Comparison of ENCODE assay signal across 10 mouse cellular contexts in genomic region chr1:120135934-120136786, GRCm38 (mm10). TPM values are rescaled to one million over a fixed set of nuclear protein-coding genes. Genes with fewer than 3 reads are reported as not detected.
DNase-seq lines count a peak whose midpoint lies in the region; TF ChIP-seq lines count a peak whose summit lies in the region.
"Had no signal": no experiment of that assay in that cellular context is flagged by ENCODE, and none has a peak within 500 bp of the region (broad histone marks: within the 10 kb centered on the region; RNA-seq: fewer than 3 reads in every experiment).

No protein-coding gene starts in this region.

- H3K4me3 ChIP-seq in left cerebral cortex, adult 2 months, result no peak overlapping the region
- H3K4me3 ChIP-seq in forebrain, embryonic 10.5 days, result no peak overlapping the region
- H3K4me3 ChIP-seq: liver, embryonic 15.5 days; neural tube, embryonic 15.5 days had no signal

- peaks cover 9% of the 10 kb centered on the region; the same call in 1 of the 2 replicates for H3K9me3 ChIP-seq in forebrain, embryonic 10.5 days
- H3K9me3 ChIP-seq: liver, embryonic 15.5 days; neural tube, embryonic 15.5 days had no signal

- intact Hi-C loops in left cerebral cortex, adult 2 months (cut with DNase I), result loop anchor here (2.0 kb wide), 1 partner anchor 15 kb away; the partner anchor contains the start of genes 3110009E18Rik and Dbi

- whole genome bisulfite sequencing in forebrain, embryonic 10.5 days, result 91% methylated on average over 7 of the region's 7 CpGs

- H3K36me3 ChIP-seq in forebrain, embryonic 10.5 days (replicated peaks), result no peaks in the 10 kb centered on the region
- H3K36me3 ChIP-seq: liver, embryonic 15.5 days; neural tube, embryonic 15.5 days had no signal

- TF ChIP-seq CTCF in left cerebral cortex, adult 2 months (IDR thresholded peaks at IDR 0.05), result no peak

- peaks cover 27% of the 10 kb centered on the region for H3K27me3 ChIP-seq in forebrain, embryonic 10.5 days (ENCODE audit: poor library complexity, severe bottlenecking)
- H3K27me3 ChIP-seq: liver, embryonic 15.5 days; neural tube, embryonic 15.5 days had no signal

- H3K27ac ChIP-seq in left cerebral cortex, adult 2 months, result peak overlapping the region; percentile 50; the same call in 1 of the 2 replicates
- H3K27ac ChIP-seq in forebrain, embryonic 10.5 days, result no peak overlapping the region
- H3K27ac ChIP-seq: liver, embryonic 15.5 days; neural tube, embryonic 15.5 days had no signal

- peaks cover 13% of the 10 kb centered on the region for H3K4me1 ChIP-seq in forebrain, embryonic 10.5 days
- H3K4me1 ChIP-seq: liver, embryonic 15.5 days; neural tube, embryonic 15.5 days had no signal

- DNase-seq in cerebellum, postnatal 25 days, result peak; percentile 26 to 60
- DNase-seq in cerebellum, adult 11-12 months, result no peak
- peak; percentile 46 to 64 for DNase-seq in urinary bladder, adult 18-20 months (ENCODE audit: low spot score in 2 of 2)
- no peak for DNase-seq in urinary bladder, postnatal 10 days (ENCODE audit: low spot score)
- DNase-seq in left cerebral cortex, adult 2 months (ENCODE audit: extremely low spot score in 1 of 2, low spot score in 2 of 2), result peak; percentile 39 to 58
- DNase-seq in urinary bladder, postnatal 36 days (ENCODE audit: low spot score in 2 of 2), result peak; percentile 62 to 71
- DNase-seq in forebrain, embryonic 10.5 days (ENCODE audit: extremely low spot score, low spot score), result no peak
- no peak for DNase-seq in testis, postnatal 10 days (ENCODE audit: low spot score)

RNA-seq across cellular contexts. Expression of gene 3110009E18Rik, which starts 15.2 kb away (rescaled TPM):
- total RNA-seq in left cerebral cortex, adult 2 months (2021), result 1 to 10 TPM; 6.3 to 6.8 TPM
- polyA plus RNA-seq in forebrain, embryonic 10.5 days (2016; fragmentation: Nextera tagmentation; extraction: Ambion mirVana), result 21.6 and 22.7 TPM in 2 replicates

RNA-seq across cellular contexts. Expression of gene Dbi, which starts 15.3 kb away (rescaled TPM):
- 100 to 1,000 TPM; 202 to 252 TPM for total RNA-seq in left cerebral cortex, adult 2 months (2021)
- 797 and 870 TPM in 2 replicates for polyA plus RNA-seq in forebrain, embryonic 10.5 days (2016; fragmentation: Nextera tagmentation; extraction: Ambion mirVana)

Comparison
In these comparisons a context has a peak if more than half of its experiments do, and no peak if none do; other contexts are left out.
1. DNase-seq: peak in cerebellum, postnatal 25 days (2 of 2), urinary bladder, adult 18-20 months (2 of 2), left cerebral cortex, adult 2 months (2 of 2) and urinary bladder, postnatal 36 days (2 of 2); none in cerebellum, adult 11-12 months (single experiment), urinary bladder, postnatal 10 days (single experiment), forebrain, embryonic 10.5 days (single experiment) and testis, postnatal 10 days (single experiment).